Mouse (Mus musculus) myocyte (in vitro differentiated cells): ENCODE measurements around the gene Gm11992. TPM values are rescaled to one million over a fixed set of nuclear protein-coding genes. Genes with fewer than 3 reads are reported as not detected.

ENCODE experiments used
- H3K27me3 ChIP-seq: one replicate; pipeline ENCODE4 v1.6.1; 2011; ENCODE audit not compliant: control insufficient read depth, insufficient read depth, insufficient read length
- H3K36me3 ChIP-seq: one replicate; pipeline ENCODE4 v1.6.1; 2011; ENCODE audit not compliant: control insufficient read depth, insufficient read depth
- H3K4me2 ChIP-seq: one replicate; pipeline ENCODE4 v1.6.1; 2011; ENCODE audit warnings: low read depth, control low read depth
- H3K4me3 ChIP-seq: one replicate; pipeline ENCODE4 v1.5.1; 2011; ENCODE audit warnings: mild to moderate bottlenecking, control low read depth, moderate library complexity
- H3K79me2 ChIP-seq: one replicate; pipeline ENCODE4 v1.6.1; 2011; ENCODE audit not compliant: control insufficient read depth, insufficient read depth
- H3ac ChIP-seq: one replicate; pipeline ENCODE4 v1.6.1; 2011; ENCODE audit not compliant: control insufficient read depth, insufficient read length
- CEBPB ChIP-seq: IDR thresholded peaks from 2 replicates; pipeline ENCODE4 v1.6.1; 2011; ENCODE audit warnings: mild to moderate bottlenecking, moderate library complexity; ENCODE audit not compliant: poor library complexity, insufficient read depth, severe bottlenecking
- E2F4 ChIP-seq: IDR thresholded peaks from one replicate; pipeline ENCODE4 v1.6.1; 2011; ENCODE audit warnings: mild to moderate bottlenecking, control low read depth, moderate library complexity; ENCODE audit not compliant: insufficient read depth
- MAX ChIP-seq: IDR thresholded peaks from one replicate; pipeline ENCODE4 v1.6.1; 2011; ENCODE audit warnings: low read depth, mild to moderate bottlenecking, control low read depth
- MYOD1 ChIP-seq, 3 experiments: IDR thresholded peaks; one replicate each; pipeline ENCODE4 v1.6.1; 2011; ENCODE audit warnings: control low read depth in 2 of 3, low read depth in 2 of 3, mild to moderate bottlenecking in 2 of 3, moderate library complexity in 1 of 3; ENCODE audit not compliant: insufficient read length in 2 of 3, control insufficient read depth in 1 of 3
- MYOG ChIP-seq, 3 experiments: IDR thresholded peaks; one replicate each; pipeline ENCODE4 v1.6.1; 2011; ENCODE audit warnings: control low read depth in 2 of 3, low read depth in 2 of 3, mild to moderate bottlenecking in 2 of 3; ENCODE audit not compliant: insufficient read length in 2 of 3, control insufficient read depth in 1 of 3, insufficient read depth in 1 of 3
- POLR2A ChIP-seq: IDR thresholded peaks from one replicate; pipeline ENCODE4 v1.6.1; 2011; ENCODE audit warnings: low read depth, mild to moderate bottlenecking, control low read depth, moderate library complexity; ENCODE audit not compliant: insufficient read length
- POLR2AphosphoS2 ChIP-seq: IDR thresholded peaks from one replicate; pipeline ENCODE4 v1.6.1; 2011; ENCODE audit warnings: low read depth, control low read depth; ENCODE audit not compliant: insufficient read length
- REST ChIP-seq: IDR thresholded peaks from one replicate; pipeline ENCODE4 v1.6.1; 2011; ENCODE audit warnings: mild to moderate bottlenecking, control low read depth, moderate library complexity; ENCODE audit not compliant: insufficient read depth, insufficient read length
- SRF ChIP-seq: IDR thresholded peaks from one replicate; pipeline ENCODE4 v1.6.1; 2011; ENCODE audit warnings: low read depth; ENCODE audit not compliant: control insufficient read depth, insufficient read length
- TCF12 ChIP-seq: IDR thresholded peaks from one replicate; pipeline ENCODE4 v1.6.1; 2011; ENCODE audit warnings: mild to moderate bottlenecking, control low read depth; ENCODE audit not compliant: poor library complexity, insufficient read depth, severe bottlenecking
- TCF3 ChIP-seq: IDR thresholded peaks from one replicate; pipeline ENCODE4 v1.6.1; 2011; ENCODE audit warnings: low read depth, control low read depth; ENCODE audit not compliant: insufficient read length
- USF1 ChIP-seq: IDR thresholded peaks from one replicate; pipeline ENCODE4 v1.6.1; 2011; ENCODE audit warnings: low read depth, mild to moderate bottlenecking, control low read depth, moderate library complexity
- polyA plus RNA-seq: library from polyadenylated mRNA; unstranded; fragments of >200 nt; fragmentation: generic; extraction: Trizol; gene quantifications from one replicate; pipeline ENCODE4 v1.2.1, GENCODE M21; 2012; ENCODE audit warnings: missing spikeins

The Gm11992 gene
- 0.02 TPM for polyA plus RNA-seq

DNA sequence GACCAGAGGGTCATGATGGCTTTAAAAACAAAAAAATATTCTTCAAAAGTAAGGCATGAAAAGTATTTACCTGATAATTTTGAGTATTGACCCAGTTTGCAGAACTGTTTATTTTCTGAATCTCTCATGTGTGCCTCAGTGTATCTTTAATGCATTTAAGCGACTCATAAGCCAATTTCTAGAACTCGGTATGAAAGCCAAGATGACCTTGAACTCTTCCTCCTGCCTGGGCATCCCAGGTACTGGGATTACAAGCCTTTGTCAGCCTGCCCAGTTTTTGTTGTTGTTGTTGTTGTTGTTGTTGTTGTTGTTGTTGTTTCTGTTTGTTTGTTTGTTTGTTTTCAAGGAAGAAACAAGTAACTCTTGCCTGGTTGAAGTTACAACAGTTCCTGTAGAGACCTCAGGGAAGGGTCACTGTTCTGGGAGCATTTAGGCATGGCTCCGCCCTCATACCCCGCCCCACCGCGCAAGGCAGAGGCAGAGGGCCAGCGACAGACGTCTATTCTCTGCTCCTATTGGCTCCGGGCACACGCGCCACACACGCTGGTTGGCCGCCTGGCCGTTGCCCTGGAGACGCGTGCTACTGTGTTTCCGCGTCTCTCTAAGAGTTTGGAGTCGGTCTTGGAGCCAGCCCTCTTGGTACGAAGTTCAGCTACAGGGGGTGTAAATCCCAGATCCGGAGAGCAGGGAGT lies at the start of gene Gm11992:
TSS of gene Gm11992 (plus strand) at position 584 of the 692 bp plus-strand sequence.
- Histone ChIP-seq H3K4me3 (peak within 1 kb of the TSS; percentile 9), H3ac (no peak within 1 kb of the TSS), H3K79me2 (no peaks in the 10 kb centered on the region), H3K27me3 (peaks cover 20% of the 10 kb centered on the region), H3K36me3 (no peaks in the 10 kb centered on the region), H3K4me2 (peak within 1 kb of the TSS; percentile 82)
- TF ChIP-seq POLR2AphosphoS2 (no peak), TCF12 (no peak), REST (no peak), SRF (no peak), TCF3 (no peak), MYOG (IDR thresholded peaks at IDR 0.05; ENCODE audit: control insufficient read depth in 1 of 3, insufficient read depth in 1 of 3, insufficient read length in 2 of 3, low read depth in 2 of 3) (no peak), USF1 (no peak), E2F4 (no peak), MYOD1 (IDR thresholded peaks at IDR 0.05; ENCODE audit: control insufficient read depth in 1 of 3, insufficient read length in 2 of 3, low read depth in 2 of 3) (no peak), POLR2A (no peak), CEBPB (no peak)

DNA sequence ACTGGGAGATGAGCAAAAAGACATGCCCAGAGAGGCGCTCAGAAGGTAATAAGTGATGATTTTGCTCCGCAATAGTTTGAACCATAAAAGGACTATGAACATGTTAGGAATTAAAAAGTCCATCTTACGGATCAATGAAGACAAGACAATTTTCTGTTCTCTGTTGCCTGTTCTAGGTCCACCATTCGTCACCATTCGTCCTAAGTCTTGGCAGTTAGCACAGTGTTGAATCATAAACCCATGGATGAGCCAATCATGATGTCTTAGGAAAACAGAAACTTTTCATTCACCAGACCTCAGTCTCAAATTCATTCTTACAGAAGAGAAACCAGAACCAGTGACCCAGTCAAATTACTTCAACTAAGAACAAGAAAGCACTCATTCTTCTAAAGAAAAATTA lies 39.6 kb upstream of the Gm11992 start:
- no peak for TF ChIP-seq POLR2A
- no peak for TF ChIP-seq USF1
- TF ChIP-seq TCF12: no peak
- no peak for TF ChIP-seq MYOG (IDR thresholded peaks at IDR 0.05; ENCODE audit: control insufficient read depth in 1 of 3, insufficient read depth in 1 of 3, insufficient read length in 2 of 3, low read depth in 2 of 3)
- no peak for TF ChIP-seq SRF
- no peak for TF ChIP-seq POLR2AphosphoS2
- no peak for TF ChIP-seq MAX
- TF ChIP-seq CEBPB: no peak
- no peak for TF ChIP-seq REST
- no peak for TF ChIP-seq E2F4
- no peak for TF ChIP-seq TCF3
- TF ChIP-seq MYOD1 (IDR thresholded peaks at IDR 0.05; ENCODE audit: control insufficient read depth in 1 of 3, insufficient read length in 2 of 3, low read depth in 2 of 3): no peak
- peaks cover 10% of the 10 kb centered on the region for H3K36me3 ChIP-seq
- no peaks in the 10 kb centered on the region for H3K79me2 ChIP-seq
- H3K4me3 ChIP-seq: no peak overlapping the region
- H3K4me2 ChIP-seq: no peak overlapping the region
- no peak overlapping the region for H3ac ChIP-seq
- no peaks in the 10 kb centered on the region for H3K27me3 ChIP-seq

DNA sequence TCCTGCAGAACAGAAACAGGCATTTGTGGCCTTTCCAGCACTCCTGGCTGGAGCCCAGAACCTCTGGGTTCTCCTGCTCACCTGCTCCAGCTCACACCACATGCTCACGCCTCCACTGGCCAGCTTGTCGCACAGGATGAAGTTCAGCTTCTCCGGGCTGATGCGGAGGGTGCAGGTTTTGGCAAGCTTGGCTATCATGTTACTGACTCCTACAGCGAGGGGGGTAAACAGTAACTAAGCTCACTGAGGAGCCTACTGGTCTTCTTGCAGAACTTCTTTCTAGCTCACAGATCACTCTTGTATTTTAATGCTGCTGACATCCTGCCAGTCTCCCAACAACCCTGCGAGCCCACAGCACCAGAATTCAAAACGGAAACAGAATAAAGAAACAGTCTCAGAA lies 38.0 kb upstream of the Gm11992 start:
- peak overlapping the region; percentile 98 for H3K4me2 ChIP-seq
- H3ac ChIP-seq: peak overlapping the region; percentile 58
- peak overlapping the region; percentile 85 for H3K4me3 ChIP-seq
- peaks cover 7% of the 10 kb centered on the region for H3K36me3 ChIP-seq
- no peaks in the 10 kb centered on the region for H3K79me2 ChIP-seq
- TF ChIP-seq MYOD1 (IDR thresholded peaks at IDR 0.05; ENCODE audit: control insufficient read depth in 1 of 3, insufficient read length in 2 of 3, low read depth in 2 of 3): no peak
- TF ChIP-seq REST: no peak
- no peak for TF ChIP-seq USF1
- no peak for TF ChIP-seq E2F4
- no peak for TF ChIP-seq POLR2A
- TF ChIP-seq CEBPB: no peak
- TF ChIP-seq POLR2AphosphoS2: no peak
- TF ChIP-seq SRF: no peak
- no peaks in the 10 kb centered on the region for H3K27me3 ChIP-seq

DNA sequence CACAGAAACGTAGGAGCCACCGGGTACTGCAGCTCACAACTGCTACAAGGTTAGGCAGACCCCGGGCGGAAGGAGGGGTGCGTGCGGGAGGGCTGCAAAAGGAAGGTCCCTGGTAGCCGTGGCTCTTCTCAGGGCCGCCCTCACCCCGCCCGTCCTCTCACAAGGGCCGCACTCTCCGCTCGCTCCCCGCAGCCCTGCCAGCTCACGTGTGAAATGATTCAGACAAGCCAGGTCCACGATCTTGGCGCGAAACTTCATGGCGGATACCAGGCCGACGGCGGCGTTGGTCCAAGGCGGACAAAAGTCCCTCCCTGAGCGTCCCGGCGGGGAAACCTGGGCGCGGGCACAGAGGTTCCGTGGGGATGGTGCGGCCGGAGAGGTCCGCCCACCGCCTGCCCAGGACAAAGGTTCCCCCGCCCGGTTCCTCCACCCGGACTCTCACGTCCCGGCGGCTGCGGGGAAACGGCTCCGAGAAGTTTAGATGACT lies 37.5 kb upstream of the Gm11992 start, which contains the start of gene Hus1:
TSS of gene Hus1 (minus strand) at position 339 of the 487 bp plus-strand sequence.
- Histone ChIP-seq H3K36me3 (peaks cover 5% of the 10 kb centered on the region), H3K4me2 (peak within 1 kb of the TSS; percentile 98), H3ac (peak within 1 kb of the TSS; percentile 58), H3K4me3 (peak within 1 kb of the TSS; percentile 85), H3K79me2 (no peaks in the 10 kb centered on the region), H3K27me3 (no peaks in the 10 kb centered on the region)
- TF ChIP-seq MYOG (IDR thresholded peaks at IDR 0.05; ENCODE audit: control insufficient read depth in 1 of 3, insufficient read depth in 1 of 3, insufficient read length in 2 of 3, low read depth in 2 of 3) (peak in 2 of 3 experiments; percentile 10 to 55), POLR2A (peak; percentile 90), SRF (no peak), E2F4 (peak; percentile 41), CEBPB (no peak), POLR2AphosphoS2 (peak; percentile 81)
